Mouse (Mus musculus): ENCODE results near the gene Tmem144.

GRCm38 (mm10) chr3:79875471-79875870 lies 22.9 kb upstream of the Tmem144 start:
- TF ChIP-seq CTCF (conservative IDR thresholded peaks at IDR 0.05; ENCODE audit: low read length): no peak
- no peak for TF ChIP-seq NANOG (IDR thresholded peaks at IDR 0.05; ENCODE audit: borderline replicate concordance, low read length)
